Mouse (Mus musculus): ENCODE measurements around the gene Hpdl. TPM values are rescaled to one million over a fixed set of nuclear protein-coding genes. Genes with fewer than 3 reads are reported as not detected.

Hpdl gene
- polyA plus RNA-seq, 1 experiment: 65.7 TPM

DNA sequence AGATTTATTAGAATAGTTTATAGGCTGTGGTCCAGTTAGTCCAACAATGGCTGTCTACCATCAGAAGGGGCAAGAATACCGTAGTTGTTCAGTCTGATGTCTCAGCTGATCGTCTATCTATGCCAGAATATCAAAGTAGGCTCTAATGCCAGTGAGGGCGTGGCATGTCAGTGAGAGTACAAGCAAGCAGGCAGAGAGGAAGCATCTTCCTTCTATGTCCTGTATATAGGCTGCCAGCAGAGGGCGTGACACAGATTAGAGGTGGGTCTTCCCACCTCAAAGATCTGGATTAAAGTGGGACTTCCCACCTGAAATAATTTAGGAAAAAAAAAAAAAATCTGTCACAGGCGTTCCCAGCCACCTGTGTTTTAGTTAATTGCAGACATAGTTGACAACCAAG, 21.6 kb downstream of the Hpdl start:
- no peak for DNase-seq (ENCODE audit: low read depth)

DNA sequence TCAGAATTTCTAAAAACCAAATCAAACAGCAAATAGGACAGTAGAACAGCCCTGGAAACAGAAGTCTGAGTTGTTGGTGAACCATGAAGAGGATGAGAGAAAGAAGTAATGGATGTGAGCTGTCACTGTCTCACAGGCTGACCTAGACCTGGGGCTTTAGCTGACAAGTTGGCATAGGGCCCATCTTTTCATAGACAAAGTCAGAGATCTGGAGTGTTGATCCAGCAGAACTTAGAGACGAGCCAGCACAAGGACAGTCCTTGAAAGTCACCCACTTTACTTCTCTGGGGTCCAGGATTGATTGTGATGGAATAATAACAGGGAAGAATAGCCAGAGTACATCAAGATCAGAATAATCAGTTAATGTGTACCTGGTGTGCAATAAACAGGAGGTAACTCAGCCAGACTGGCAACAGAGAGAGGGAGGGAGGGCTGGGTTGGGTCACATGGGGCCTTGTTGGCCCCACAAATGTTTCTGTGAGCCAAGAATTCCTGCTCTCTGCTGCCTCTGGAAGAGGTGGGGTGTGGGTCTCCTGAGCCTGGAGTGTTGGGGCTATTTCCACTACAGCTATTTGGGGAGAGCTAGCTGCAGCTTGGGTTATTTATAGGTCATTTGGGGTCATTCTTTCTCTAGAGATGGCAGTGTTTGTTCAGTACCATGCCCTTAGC, 24.9 kb downstream of the Hpdl start:
- no peak for DNase-seq (ENCODE audit: low read depth)

GRCm38 (mm10) chr4:116794273-116794672, 27.2 kb downstream of the Hpdl start:
- DNase-seq (ENCODE audit: low read depth): no peak

- DNase-seq (ENCODE audit: low read depth): no peak
Observed at GRCm38 (mm10) chr4:116792453-116792852, 29.1 kb downstream of the Hpdl start.

- DNase-seq (ENCODE audit: low read depth): no peak
Observed at GRCm38 (mm10) chr4:116788956-116789355, 32.6 kb downstream of the Hpdl start.

DNA sequence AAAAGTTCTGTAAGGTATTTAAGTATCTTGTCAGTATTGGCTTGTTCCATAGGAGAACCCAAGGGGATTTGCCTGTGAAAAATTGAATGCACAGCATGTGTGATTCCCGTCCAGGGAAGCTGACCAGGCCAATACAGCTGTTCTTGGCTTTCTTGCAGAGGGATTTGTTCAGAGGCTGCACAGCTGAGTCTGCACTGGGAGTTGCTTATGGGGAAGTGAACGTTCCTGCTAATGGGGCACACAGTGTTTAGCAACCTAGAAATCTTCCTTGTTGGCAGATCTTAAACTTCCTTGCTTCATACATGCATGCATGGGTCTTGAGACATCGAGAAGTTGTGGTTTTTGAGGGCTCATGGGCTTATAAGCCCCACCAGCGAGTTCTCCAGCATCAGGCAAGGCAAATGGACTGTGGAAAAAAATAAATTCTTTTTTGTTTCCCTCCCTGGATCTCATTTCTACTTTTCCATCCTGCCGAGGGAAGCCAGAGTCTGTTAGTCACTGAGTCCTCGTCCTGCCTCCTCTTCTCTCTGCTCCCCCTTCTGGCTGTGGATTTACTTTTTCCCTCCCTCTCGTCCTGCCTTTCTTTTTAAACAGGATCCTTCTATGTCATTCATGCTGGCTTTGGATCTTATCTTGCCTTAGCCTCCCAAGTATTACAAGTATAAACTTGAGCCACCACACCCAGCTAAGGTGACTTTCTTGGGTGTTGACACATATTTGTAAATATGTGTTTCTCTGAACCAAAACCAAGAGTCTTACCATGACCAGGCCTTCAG, 33.3 kb downstream of the Hpdl start:
- no peak for DNase-seq (ENCODE audit: low read depth)

DNA sequence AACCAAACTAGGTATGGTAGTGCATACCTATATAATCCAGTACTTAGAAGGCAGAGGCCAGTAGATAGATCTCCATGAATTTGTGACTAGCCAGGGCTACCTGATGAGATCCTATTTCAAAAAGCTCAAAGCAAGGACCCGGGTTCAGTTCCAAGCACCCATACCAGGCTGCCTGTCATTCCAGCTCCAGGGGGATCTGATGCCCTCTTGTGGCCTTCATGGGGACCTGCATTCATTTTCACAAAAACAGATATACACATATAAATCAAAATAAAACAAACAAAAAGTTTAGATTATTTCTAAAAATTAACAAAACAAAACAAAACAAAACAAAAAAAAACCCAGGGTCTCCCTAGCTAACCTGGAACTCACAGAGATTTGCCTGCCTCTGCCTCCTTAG, 34.9 kb downstream of the Hpdl start:
- no peak for DNase-seq (ENCODE audit: low read depth)

DNA sequence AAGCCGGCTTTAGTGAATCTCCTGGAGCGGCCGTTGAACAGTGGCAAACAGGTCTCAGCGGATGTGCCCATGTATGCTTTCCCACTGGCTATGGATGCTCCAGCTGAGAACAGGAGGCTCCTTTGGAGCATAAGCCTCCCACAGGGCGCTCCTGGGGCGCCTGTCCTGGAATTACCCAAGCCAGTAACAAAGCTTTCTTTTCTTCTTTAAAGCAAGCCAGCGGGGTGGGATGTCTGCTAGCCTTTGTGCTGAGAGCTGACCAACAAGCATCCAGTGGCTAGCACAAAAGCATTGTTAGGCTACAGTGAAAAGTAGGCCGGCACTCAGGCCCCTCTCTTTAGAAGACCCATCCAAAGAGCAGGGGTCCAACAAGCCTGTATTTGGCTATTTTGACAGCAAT, 39.3 kb downstream of the Hpdl start:
- no peak for DNase-seq (ENCODE audit: low read depth)

- DNase-seq (ENCODE audit: low read depth): no peak
Observed at GRCm38 (mm10) chr4:116781366-116781765, 40.1 kb downstream of the Hpdl start.

DNA sequence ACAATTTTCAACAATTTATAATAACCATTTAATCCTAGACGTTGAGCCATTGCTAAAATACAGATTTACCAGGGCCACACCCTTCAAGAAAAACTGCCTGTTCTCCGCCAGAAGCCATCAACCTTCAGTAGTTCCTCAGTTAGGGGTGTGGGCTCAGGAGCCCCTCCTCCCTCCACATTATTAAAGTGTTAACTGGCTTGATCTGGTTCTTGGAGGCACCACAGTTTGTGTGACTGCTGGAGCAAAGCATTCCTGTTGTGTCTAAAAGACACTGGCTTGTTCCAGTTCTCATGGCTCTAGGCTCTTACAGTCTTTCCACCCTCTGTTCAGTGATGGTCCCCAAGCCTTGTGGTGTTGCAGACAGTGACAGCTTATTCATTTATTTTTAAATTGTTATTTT, 41.0 kb downstream of the Hpdl start:
- no peak for DNase-seq (ENCODE audit: low read depth)

GRCm38 (mm10) chr4:116777079-116777478, 44.4 kb downstream of the Hpdl start:
- DNase-seq (ENCODE audit: low read depth): no peak

DNA sequence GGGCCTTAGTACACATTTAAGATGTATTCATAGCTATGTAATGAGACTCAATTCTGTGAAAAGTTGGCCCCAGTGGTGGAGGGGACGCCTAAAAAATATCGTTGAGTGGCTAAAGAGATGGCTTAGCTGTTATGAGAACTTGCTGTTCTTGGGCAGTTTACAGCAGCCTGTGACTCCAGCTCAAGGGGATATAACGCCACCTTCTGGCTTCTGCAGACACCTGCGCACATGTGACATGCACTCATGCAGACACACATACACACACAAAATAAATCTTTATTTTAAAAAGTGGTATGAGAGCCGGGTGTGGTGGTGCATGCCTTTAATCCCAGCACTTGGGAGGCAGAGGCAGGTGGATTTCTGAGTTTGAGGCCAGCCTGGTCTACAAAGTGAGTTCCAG, 45.1 kb downstream of the Hpdl start:
- no peak for DNase-seq (ENCODE audit: low read depth)

Other genes with a start within 250 kb of the Hpdl start
- 15.3 and 20.0 TPM in 2 replicates for gene Ccdc17, start 225.1 kb downstream of the Hpdl start, polyA plus RNA-seq (2012; rRNA removed)
- 3.8 and 4.4 TPM in 2 replicates for gene Nasp, start 193.8 kb downstream of the Hpdl start, polyA plus RNA-seq (2012; rRNA removed)
- gene Akr1a1, start 170.0 kb downstream of the Hpdl start, polyA plus RNA-seq (2012; rRNA removed): 1,043 and 1,056 TPM in 2 replicates
- 253 and 263 TPM in 2 replicates for gene Prdx1, start 136.2 kb downstream of the Hpdl start, polyA plus RNA-seq (2012; rRNA removed)
- gene Mmachc, start 113.3 kb downstream of the Hpdl start, polyA plus RNA-seq (2012; rRNA removed): 21.9 and 22.1 TPM in 2 replicates
- 21.3 and 25.8 TPM in 2 replicates for gene Ccdc163, start 113.2 kb downstream of the Hpdl start, polyA plus RNA-seq (2012; rRNA removed)
- 12.7 and 12.8 TPM in 2 replicates for gene Tesk2, start 100.8 kb downstream of the Hpdl start, polyA plus RNA-seq (2012; rRNA removed)
- 61.8 and 66.3 TPM in 2 replicates for gene Toe1, start 14.1 kb downstream of the Hpdl start, polyA plus RNA-seq (2012; rRNA removed)
- 9.9 and 16.2 TPM in 2 replicates for gene Mutyh, start 14.0 kb downstream of the Hpdl start, polyA plus RNA-seq (2012; rRNA removed)
- 2.3 and 3.8 TPM in 2 replicates for gene Zswim5, start 55.7 kb upstream of the Hpdl start, polyA plus RNA-seq (2012; rRNA removed)
- gene Urod, start 172.7 kb upstream of the Hpdl start, polyA plus RNA-seq (2012; rRNA removed): 125 and 141 TPM in 2 replicates
- gene Hectd3, start 173.6 kb upstream of the Hpdl start, polyA plus RNA-seq (2012; rRNA removed): 35.8 and 47.2 TPM in 2 replicates
- gene Eif2b3, start 197.7 kb upstream of the Hpdl start, polyA plus RNA-seq (2012; rRNA removed): 13.2 and 18.3 TPM in 2 replicates

All from gonadal fat pad, adult 2 months (tissue).